Mouse (Mus musculus) CD4-positive, CD25-positive, alpha-beta regulatory T cell, adult 4 months (primary cell): Measurements from ENCODE around the gene Prkce. TPM values are rescaled to one million over a fixed set of nuclear protein-coding genes. Genes with fewer than 3 reads are reported as not detected.

ENCODE experiments used
- ATAC-seq: one replicate; pipeline ENCODE4 v1.8.0; 2017
- polyA plus RNA-seq, 2 experiments: library from polyadenylated mRNA; unstranded; fragments of 100-300 nt; shearing (Covaris generic); gene quantifications; one replicate each; pipeline ENCODE4 v1.2.1; 2017

The Prkce gene
- polyA plus RNA-seq, 2 experiments from 2014 or later: 3.5 to 4.6 TPM

- ATAC-seq: no peak
These were observed 135.3 kb downstream of the Prkce start for GRCm38 (mm10) chr17:86302861-86303331.

GRCm38 (mm10) chr17:86303401-86304243 lies 136.0 kb downstream of the Prkce start:
- no peak for ATAC-seq

- ATAC-seq: no peak
These were observed 137.5 kb downstream of the Prkce start for GRCm38 (mm10) chr17:86304923-86305630.

- no peak for ATAC-seq
These were observed 138.6 kb downstream of the Prkce start for GRCm38 (mm10) chr17:86306161-86306560.

GRCm38 (mm10) chr17:86313413-86314139 lies 146.0 kb downstream of the Prkce start:
- no peak for ATAC-seq

- no peak for ATAC-seq
These were observed 148.3 kb downstream of the Prkce start for GRCm38 (mm10) chr17:86315874-86316273.

- no peak for ATAC-seq
These were observed 149.2 kb downstream of the Prkce start for GRCm38 (mm10) chr17:86316771-86317170.

GRCm38 (mm10) chr17:86317197-86317596 lies 149.6 kb downstream of the Prkce start:
- peak; percentile 50 for ATAC-seq

GRCm38 (mm10) chr17:86319967-86320602 lies 152.5 kb downstream of the Prkce start:
- ATAC-seq: no peak

GRCm38 (mm10) chr17:86322840-86323239 lies 155.3 kb downstream of the Prkce start:
- ATAC-seq: no peak

GRCm38 (mm10) chr17:86323310-86323709 lies 155.7 kb downstream of the Prkce start:
- peak; percentile 78 for ATAC-seq

GRCm38 (mm10) chr17:86323909-86324686 lies 156.5 kb downstream of the Prkce start:
- no peak for ATAC-seq

- no peak for ATAC-seq
These were observed 157.2 kb downstream of the Prkce start for GRCm38 (mm10) chr17:86324756-86325155.

- ATAC-seq: no peak
These were observed 157.7 kb downstream of the Prkce start for GRCm38 (mm10) chr17:86325317-86325716.

GRCm38 (mm10) chr17:86327958-86328357 lies 160.4 kb downstream of the Prkce start:
- no peak for ATAC-seq

GRCm38 (mm10) chr17:86329273-86330075 lies 161.9 kb downstream of the Prkce start:
- ATAC-seq: peak; percentile 62

- no peak for ATAC-seq
These were observed 162.7 kb downstream of the Prkce start for GRCm38 (mm10) chr17:86330076-86330955.

GRCm38 (mm10) chr17:86331835-86332234 lies 164.2 kb downstream of the Prkce start:
- no peak for ATAC-seq

- ATAC-seq: no peak
These were observed 167.4 kb downstream of the Prkce start for GRCm38 (mm10) chr17:86334990-86335389.

GRCm38 (mm10) chr17:86336652-86337073 lies 169.1 kb downstream of the Prkce start:
- peak; percentile 65 for ATAC-seq
